Mouse (Mus musculus): ENCODE measurements around the gene Fmo1.

GRCm38 (mm10) chr1:162897838-162898811 is 31.7 kb upstream of the Fmo1 start, which contains the start of gene Fmo2:
- TF ChIP-seq GATA1 (IDR thresholded peaks at IDR 0.05; ENCODE audit: low read length) (no peak), TAL1 (IDR thresholded peaks at IDR 0.05; ENCODE audit: low read length) (no peak)

All from erythroblast, embryonic 14.5 days (primary cell).